Mouse (Mus musculus) ES-Bruce4 (cell line): ENCODE data around the gene Vps52. TPM values are rescaled to one million over a fixed set of nuclear protein-coding genes. Genes with fewer than 3 reads are reported as not detected.

Experiments used
- H3K27ac ChIP-seq: 2 replicates; pipeline ENCODE4 v1.5.1; 2012; ENCODE audit warnings: low read length, inconsistent platforms; ENCODE audit not compliant: insufficient read depth
- H3K27me3 ChIP-seq: 2 replicates; pipeline ENCODE4 v1.6.1; 2012; ENCODE audit warnings: mild to moderate bottlenecking, low read length, inconsistent platforms; ENCODE audit not compliant: control insufficient read depth, poor library complexity, insufficient read depth, severe bottlenecking
- H3K36me3 ChIP-seq: 2 replicates; pipeline ENCODE4 v1.6.1; 2012; ENCODE audit warnings: inconsistent platforms, mild to moderate bottlenecking, low read length, moderate library complexity; ENCODE audit not compliant: control insufficient read depth, poor library complexity, insufficient read depth, severe bottlenecking
- H3K4me1 ChIP-seq: one replicate; pipeline ENCODE4 v1.8.1; 2011; ENCODE audit warnings: low read length; ENCODE audit not compliant: control insufficient read depth, insufficient read depth
- H3K4me3 ChIP-seq: 2 replicates; pipeline ENCODE4 v1.5.1; 2011; ENCODE audit warnings: low read depth, mild to moderate bottlenecking, low read length
- H3K9ac ChIP-seq: 2 replicates; pipeline ENCODE4 v1.6.1; 2012; ENCODE audit warnings: low read depth, mild to moderate bottlenecking, inconsistent platforms; ENCODE audit not compliant: poor library complexity, severe bottlenecking
- H3K9me3 ChIP-seq: replicated peaks from 2 replicates; pipeline ENCODE4 v1.6.1; 2012; ENCODE audit warnings: mild to moderate bottlenecking, low read length, inconsistent platforms; ENCODE audit not compliant: control insufficient read depth, poor library complexity, insufficient read depth, severe bottlenecking
- CTCF ChIP-seq: IDR thresholded peaks from one replicate; pipeline ENCODE4 v1.8.1; 2011; ENCODE audit warnings: low read depth, low read length
- EP300 ChIP-seq: IDR thresholded peaks from 2 replicates; pipeline ENCODE4 v1.6.1; 2011; ENCODE audit warnings: low read depth, low read length; ENCODE audit not compliant: insufficient read depth
- POLR2A ChIP-seq: IDR thresholded peaks from one replicate; pipeline ENCODE4 v1.8.1; 2011; ENCODE audit warnings: low read length; ENCODE audit not compliant: insufficient read depth
- polyA plus RNA-seq: library from polyadenylated mRNA; stranded (reverse); fragments of >200 nt; gene quantifications from 2 replicates; pipeline ENCODE4 v1.2.4, GENCODE M21; 2011; ENCODE audit warnings: low read depth; ENCODE audit not compliant: missing spikeins, insufficient read depth, insufficient read length

The Vps52 gene
- polyA plus RNA-seq, 1 experiment = 19.0 TPM

DNA sequence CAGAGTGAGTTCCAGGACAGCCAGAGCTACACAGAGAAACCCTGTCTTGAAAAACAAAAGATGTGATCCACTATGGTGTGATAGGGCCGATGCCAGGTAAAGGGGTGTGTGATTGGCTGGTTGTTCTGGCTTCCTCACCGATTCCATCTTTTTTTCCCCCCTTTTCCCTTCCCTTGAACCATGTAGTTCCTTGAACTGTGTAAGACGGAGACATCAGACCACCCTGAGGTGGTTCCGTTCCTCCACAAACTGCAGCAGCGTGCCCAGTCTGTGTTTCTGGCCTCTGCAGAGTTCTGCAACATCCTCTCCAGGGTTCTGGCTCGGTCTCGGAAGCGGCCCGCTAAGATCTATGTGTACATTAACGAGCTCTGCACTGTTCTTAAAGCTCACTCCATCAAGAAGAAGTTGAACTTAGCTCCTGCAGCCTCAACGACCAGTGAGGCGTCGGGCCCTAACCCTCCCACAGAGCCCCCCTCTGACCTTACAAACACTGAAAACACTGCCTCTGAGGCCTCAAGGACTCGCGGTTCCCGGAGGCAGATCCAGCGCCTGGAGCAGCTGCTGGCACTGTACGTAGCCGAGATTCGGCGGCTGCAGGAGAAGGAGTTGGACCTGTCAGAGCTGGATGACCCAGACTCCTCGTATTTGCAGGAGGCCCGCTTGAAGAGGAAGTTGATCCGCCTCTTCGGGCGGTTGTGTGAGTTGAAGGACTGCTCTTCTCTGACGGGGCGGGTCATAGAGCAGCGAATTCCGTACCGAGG, 44.4 kb upstream of the Vps52 start:
- Histone ChIP-seq H3K4me1 (peaks cover 3% of the 10 kb centered on the region), H3K9me3 (no peaks in the 10 kb centered on the region), H3K27ac (peak overlapping the region; percentile 44), H3K4me3 (peak overlapping the region; percentile 26), H3K9ac (peak overlapping the region; percentile 22), H3K27me3 (no peaks in the 10 kb centered on the region), H3K36me3 (peaks cover 29% of the 10 kb centered on the region)
- TF ChIP-seq CTCF (no peak), POLR2A (no peak), EP300 (no peak)

DNA sequence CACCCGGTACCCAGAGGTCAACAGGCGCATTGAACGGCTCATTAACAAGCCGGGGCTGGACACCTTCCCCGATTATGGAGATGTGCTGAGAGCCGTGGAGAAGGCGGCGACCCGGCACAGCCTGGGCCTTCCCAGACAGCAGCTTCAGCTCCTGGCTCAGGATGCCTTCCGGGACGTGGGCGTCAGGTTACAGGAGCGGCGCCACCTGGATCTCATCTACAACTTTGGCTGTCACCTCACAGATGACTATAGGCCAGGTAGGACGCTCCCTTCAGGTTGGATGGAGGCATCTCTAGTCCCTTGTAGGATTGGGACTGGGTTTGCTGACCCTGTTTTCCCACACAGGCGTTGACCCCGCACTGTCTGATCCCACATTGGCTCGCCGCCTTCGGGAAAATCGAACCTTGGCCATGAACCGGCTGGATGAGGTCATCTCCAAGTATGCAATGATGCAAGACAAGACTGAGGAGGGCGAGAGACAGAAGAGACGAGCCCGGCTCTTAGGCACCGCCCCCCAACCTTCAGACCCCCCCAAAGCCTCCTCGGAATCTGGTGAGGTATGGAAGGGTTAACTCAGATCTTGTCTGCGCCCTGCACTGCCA, 43.7 kb upstream of the Vps52 start:
- TF ChIP-seq EP300 = 0 out of 2 replicates have a peak, but pooled peaks have one; percentile 3
- peak; percentile 0 for TF ChIP-seq CTCF
- TF ChIP-seq POLR2A = no peak
- Histone ChIP-seq H3K4me3 (peak overlapping the region; percentile 26), H3K9me3 (no peaks in the 10 kb centered on the region), H3K36me3 (peaks cover 29% of the 10 kb centered on the region), H3K4me1 (peaks cover 3% of the 10 kb centered on the region), H3K9ac (peak overlapping the region; percentile 22), H3K27ac (peak overlapping the region; percentile 44), H3K27me3 (no peaks in the 10 kb centered on the region)

DNA sequence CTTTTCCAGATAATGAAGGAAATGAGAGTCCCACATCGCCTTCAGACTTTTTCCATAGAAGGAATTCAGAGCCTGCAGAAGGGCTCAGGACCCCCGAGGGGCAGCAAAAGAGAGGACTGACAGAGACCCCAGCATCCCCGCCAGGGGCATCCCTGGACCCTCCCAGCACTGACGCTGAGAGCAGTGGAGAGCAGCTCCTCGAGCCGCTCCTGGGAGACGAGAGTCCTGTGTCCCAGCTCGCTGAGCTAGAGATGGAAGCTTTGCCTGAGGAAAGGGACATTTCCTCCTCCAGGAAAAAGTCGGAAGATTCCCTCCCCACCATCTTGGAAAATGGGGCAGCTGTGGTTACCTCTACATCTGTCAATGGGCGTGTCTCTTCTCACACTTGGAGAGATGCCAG, 42.3 kb upstream of the Vps52 start:
- Histone ChIP-seq H3K27me3 (no peaks in the 10 kb centered on the region), H3K27ac (no peak overlapping the region), H3K4me1 (peaks cover 3% of the 10 kb centered on the region), H3K4me3 (no peak overlapping the region), H3K36me3 (peaks cover 29% of the 10 kb centered on the region), H3K9ac (no peak overlapping the region), H3K9me3 (no peaks in the 10 kb centered on the region)
- TF ChIP-seq EP300 = no peak
- TF ChIP-seq POLR2A = no peak
- no peak for TF ChIP-seq CTCF

DNA sequence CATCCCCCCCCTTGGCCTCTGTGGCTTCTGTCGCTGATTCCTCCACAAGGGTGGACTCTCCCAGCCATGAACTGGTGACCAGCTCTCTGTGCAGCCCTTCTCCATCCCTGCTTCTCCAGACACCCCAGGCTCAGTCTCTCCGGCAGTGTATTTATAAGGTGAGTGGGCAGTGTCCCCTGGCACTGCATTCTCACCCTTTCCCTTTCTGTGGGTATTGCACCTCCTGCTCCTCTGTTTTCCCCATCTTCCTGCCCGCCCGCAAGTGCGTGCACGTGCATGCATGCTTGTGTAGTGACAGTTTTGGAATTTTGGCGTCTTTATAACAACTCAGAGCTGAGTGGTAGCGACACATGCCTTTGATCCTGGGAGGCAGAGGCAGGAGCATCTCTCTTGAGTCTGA, 41.7 kb upstream of the Vps52 start:
- H3K9me3 ChIP-seq = no peaks in the 10 kb centered on the region
- TF ChIP-seq EP300 (no peak), POLR2A (no peak), CTCF (no peak)
- H3K4me3 ChIP-seq = no peak overlapping the region
- no peak overlapping the region for H3K9ac ChIP-seq
- H3K27me3 ChIP-seq = no peaks in the 10 kb centered on the region
- H3K27ac ChIP-seq = no peak overlapping the region
- H3K4me1 ChIP-seq = peaks cover 4% of the 10 kb centered on the region
- peaks cover 29% of the 10 kb centered on the region for H3K36me3 ChIP-seq

DNA sequence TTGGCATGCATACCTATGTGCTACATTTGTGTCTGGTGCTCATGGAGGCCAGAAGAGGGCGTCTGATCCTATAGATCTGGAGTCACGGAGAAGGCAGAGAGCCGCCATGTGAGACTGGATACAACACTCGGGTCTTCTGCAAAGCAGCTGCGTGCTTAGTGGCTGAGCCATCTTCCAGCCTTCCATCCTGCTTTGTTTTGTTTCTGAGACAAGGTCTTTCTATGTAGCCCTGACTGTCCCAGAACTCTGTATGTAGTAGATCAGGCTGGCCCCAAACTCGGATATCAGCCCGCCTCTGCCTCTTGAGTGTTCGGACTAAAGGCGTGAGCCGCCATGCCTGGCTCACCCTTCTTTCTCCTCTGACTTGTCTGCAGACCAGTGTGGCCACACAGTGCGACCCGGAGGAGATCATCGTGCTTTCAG, 40.6 kb upstream of the Vps52 start:
- Histone ChIP-seq H3K4me1 (peaks cover 4% of the 10 kb centered on the region), H3K9me3 (no peaks in the 10 kb centered on the region), H3K4me3 (peak overlapping the region; percentile 76), H3K9ac (peak overlapping the region; percentile 47), H3K27ac (peak overlapping the region; percentile 79), H3K36me3 (peaks cover 29% of the 10 kb centered on the region), H3K27me3 (no peaks in the 10 kb centered on the region)
- TF ChIP-seq EP300 (no peak), CTCF (peak; percentile 58)

DNA sequence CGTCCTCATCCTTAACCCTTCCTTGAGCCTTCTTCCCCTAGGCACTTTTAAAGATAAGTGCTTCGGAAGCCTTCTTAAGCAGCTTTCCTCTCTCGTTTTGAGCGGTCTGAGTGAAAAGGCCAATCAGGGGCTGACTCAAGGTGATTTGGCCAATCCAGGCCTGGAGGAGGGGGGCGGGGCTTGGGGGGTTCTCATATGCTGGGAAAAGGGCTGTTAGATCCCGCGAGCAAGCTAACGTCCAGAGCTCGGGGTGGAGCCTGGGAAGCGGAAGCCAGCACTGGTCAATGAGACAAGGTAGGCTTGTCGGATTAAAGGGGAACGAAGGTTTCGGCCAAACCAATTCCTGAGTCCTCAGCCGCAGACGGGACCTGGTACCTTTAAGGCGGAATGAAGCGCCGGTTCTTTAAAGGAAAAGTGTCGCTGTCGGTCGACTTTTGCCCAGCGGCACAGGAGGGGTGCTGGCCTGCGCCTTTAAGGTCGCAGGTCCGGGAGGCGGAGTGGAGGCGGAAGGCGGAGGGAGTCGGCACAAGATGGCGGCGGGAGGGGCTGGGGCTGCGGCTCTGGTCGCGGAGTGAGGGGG, 39.9 kb upstream of the Vps52 start, which contains the start of the genes Tapbp and Zbtb22:
Gene Tapbp (plus strand): TSS at position 229 of the 580 bp plus-strand sequence.
Gene Zbtb22 (plus strand): TSS at position 234 of the 580 bp plus-strand sequence.
- Histone ChIP-seq H3K9me3 (no peaks in the 10 kb centered on the region), H3K27me3 (no peaks in the 10 kb centered on the region), H3K27ac (peak within 1 kb of the TSS; percentile 79), H3K36me3 (peaks cover 26% of the 10 kb centered on the region), H3K4me3 (peak within 1 kb of the TSS; percentile 85), H3K4me1 (peaks cover 1% of the 10 kb centered on the region), H3K9ac (peak within 1 kb of the TSS; percentile 82)
- no peak for TF ChIP-seq CTCF
- TF ChIP-seq POLR2A = peak; percentile 4
- 0 out of 2 replicates have a peak, but pooled peaks have one; percentile 24 for TF ChIP-seq EP300
